Mouse (Mus musculus) cerebellum, adult 11 months (tissue): ENCODE results near the gene Dse.

ENCODE experiments used
- DNase-seq: peaks from one replicate; pipeline ENCODE4 v3.0.0; 2022

The Dse gene

DNA sequence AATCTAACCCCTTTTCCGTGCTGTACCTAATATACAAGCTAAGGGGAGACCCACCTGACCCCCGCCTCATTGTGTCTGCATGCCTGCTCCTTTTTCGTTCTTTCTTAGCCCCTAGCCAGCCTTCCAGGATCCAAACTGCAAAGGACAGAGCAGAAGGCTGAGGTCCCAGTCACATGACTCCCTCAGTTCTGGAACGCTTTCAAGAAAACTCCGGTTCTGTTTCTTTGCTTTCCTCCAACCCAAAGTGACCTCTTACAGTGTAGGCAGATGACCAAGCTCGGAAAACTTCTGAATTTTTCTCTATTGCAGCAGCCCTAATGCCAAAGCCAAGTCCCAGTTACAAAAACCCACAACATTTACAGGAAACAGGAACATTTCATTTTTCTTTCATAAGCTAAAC lies 79.1 kb downstream of the Dse start:
- DNase-seq = no peak

DNA sequence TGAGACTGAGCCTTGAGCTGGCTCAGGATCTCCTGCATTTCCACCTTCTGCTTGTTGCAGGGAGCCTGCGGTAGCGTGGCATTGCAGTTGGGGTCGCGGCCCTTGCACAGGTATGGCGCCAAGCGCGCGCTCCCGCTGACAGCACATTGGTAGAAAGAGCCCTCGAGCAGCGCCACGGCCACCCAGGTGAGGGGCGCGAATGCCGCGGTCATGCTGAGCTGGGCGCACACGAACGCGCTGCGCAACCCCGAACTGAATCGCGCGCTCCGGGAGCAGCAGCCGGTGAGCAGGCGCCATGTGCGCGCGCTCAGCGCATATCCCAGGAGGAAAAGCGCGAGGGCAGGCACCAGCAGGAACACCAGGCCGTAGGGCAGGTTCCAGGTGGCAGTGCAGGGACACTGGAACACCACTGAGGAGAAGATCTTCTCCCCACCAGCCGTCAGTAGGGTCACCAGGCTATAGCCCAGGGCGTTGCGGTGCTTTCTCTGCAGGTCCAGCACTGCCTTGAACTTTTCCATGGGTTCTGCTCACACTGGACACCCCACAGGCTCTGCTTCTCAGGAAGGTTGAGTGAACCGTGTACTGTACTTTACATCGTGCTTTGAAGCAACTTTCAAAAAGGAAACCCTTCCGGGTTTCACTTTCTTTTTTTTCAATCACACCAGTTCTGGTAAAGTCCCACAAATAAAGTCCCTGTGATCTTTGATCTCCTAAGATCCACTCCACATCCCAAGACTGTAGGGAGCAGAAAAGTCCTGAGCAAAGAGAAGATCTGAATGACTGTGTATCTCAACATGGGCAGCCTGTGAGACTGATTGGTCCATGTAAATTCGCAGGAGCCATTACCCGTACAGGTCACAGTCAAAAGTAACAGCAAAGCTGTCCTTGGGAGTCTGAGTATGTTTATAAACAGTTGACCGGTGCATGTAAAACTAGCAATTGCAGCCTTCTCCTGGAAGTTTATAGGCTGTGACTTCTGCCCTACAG lies 79.8 kb downstream of the Dse start, which contains the start of gene Calhm6:
Gene Calhm6, minus strand, starts transcription at position 593 of the 987 bp plus-strand sequence.
- peak; percentile 1 for DNase-seq

DNA sequence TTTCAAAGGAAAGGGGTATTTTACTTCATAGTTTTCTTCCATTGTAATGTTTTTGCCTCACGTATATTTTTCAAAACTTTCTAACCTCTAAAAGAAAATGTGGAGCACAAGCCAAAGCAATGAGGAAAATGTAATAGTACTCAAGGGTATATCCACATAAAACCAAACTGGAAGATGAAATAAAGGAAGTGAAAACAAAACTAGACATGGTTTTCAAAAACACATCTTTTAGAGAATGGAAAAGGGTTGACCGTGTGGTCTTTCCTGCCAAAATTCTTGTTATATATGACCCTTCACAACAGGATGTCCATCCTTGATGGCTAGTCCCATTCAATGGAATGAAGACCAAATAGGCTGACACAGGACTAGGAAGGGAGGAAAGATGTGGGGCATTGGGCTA lies 89.1 kb downstream of the Dse start:
- no peak for DNase-seq

DNA sequence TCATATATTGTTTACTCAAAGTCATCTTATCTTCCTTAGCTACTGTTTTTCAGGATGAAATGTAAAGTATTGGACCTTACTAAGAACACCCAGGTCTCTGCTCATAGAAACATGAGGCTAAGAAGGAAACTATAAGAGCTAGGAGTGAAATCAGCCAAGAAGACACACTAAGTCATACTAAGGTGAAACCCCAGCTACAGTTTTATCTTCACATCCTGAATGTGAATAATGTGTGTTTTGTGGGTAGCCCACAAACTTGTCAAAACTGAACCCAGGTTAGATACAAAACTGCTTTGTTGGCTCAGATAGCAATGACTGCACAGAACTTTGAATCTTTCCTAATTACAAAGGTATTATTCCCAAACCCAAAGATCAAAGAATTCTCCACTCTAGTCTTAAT lies 89.7 kb downstream of the Dse start:
- no peak for DNase-seq

DNA sequence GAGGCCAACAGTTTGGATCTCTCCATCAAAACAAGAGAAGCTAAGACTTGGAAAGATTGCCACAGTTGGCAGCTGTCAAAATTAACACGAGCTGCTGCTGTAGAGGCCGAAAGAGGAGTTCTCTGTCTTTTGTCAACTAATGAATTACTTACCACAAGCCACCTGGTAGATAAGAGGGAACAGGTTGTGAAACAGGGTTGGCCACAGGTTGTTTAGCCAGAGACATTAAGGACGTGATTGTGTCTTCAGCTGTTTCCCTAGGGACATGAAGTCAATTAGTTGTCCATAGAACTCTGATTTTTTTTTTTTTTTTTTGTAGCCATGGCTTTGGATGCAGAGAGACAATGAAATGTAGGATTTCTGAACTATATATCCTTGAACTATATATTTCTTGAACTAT lies 90.4 kb downstream of the Dse start:
- DNase-seq = no peak

DNA sequence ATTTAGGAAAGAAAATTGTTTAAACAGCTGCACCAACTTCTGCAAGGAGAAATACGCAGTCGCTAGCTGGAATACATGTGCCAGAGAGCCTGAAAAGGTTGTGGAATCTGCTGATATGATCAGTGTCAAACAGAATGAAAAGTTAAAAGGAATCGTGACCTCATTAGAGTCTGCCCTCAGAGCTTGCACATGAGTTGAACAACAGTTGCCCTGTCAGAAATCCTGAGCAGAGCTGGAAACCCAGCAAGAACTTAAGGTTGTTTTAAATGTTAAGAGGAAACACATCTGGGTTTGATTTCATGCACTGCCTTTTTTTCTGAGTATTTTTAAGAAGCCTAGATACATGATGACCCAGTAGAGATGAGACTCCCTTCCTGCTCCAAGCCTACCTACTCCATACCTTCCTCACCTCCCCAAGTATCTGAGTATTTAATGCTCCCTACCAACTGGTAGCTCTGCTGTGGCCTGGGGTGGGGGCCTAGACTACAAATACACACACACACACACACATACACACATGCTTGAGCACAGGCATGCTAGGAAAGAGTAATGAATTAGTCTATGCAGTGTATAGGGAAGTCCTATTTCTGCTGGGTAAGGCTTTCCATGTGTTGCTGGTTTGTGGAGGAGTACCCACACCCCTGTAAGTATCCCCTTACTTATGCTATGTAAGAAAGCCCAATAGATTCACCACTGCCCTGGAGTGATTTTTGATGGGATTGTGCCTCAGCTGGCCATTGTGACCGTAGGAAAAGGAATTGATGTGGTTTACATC lies 95.4 kb downstream of the Dse start:
- DNase-seq = no peak

DNA sequence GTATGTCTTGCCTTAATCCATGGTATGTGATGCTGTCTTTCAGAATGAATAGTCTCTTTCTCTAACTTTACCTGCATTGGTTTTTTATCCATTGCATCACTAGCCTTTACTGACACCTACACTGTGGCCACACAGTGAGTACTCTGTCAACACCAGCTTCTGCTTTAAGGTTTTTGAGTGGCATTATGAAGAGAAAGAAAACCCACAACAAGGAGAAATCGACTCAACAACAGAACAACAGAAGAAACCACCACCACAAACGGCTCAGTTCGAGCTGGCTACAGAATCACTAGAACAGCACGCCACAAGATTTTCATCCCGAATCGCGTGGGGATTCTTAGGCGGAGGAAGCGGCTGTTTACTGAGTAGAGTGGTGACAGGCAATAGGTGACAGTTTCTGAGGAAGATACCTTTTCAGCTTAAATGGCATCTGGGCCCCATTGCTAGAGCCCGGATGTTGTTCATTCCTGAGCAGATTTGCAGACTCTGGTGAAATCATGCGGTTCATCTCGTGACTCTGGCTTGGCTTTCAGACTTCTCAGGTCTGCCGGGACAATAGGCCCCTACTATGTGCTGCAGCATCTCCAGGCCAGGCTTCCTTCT lies 96.6 kb downstream of the Dse start:
- no peak for DNase-seq
